Mouse (Mus musculus) heart, adult 8-10 months (tissue): ENCODE data around the gene Upf1. TPM values are rescaled to one million over a fixed set of nuclear protein-coding genes. Genes with fewer than 3 reads are reported as not detected.

Source experiments
- total RNA-seq, 4 experiments: library from RNA; stranded (reverse); gene quantifications; 2 replicates each; pipeline ENCODE4 v1.2.4; 2022

The Upf1 gene
- total RNA-seq, 4 experiments from 2014 or later: 46.7 to 48.8 (median 47.5) TPM

Other genes with a start within 250 kb of the Upf1 start
- gene Ncan, start 232.4 kb downstream of the Upf1 start, total RNA-seq: under 1 TPM in 1 of 4 experiments, not detected in 3; 0.13 TPM
- gene Nr2c2ap, start 221.9 kb downstream of the Upf1 start, total RNA-seq: 1 to 10 TPM; 7.5 to 8.9 (median 8.4) TPM
- gene Rfxank, start 214.1 kb downstream of the Upf1 start, total RNA-seq: 10 to 100 TPM; 16.7 to 22.7 (median 18.8) TPM
- gene Borcs8, start 213.8 kb downstream of the Upf1 start, total RNA-seq: 10 to 100 TPM; 17.9 to 23.3 (median 23.2) TPM
- gene Mef2b, start 213.6 kb downstream of the Upf1 start, total RNA-seq: under 1 TPM in 3 of 4 experiments, not detected in 1; 0.25 to 0.78 (median 0.29) TPM
- gene Tmem161a, start 180.9 kb downstream of the Upf1 start, total RNA-seq: 100 to 1,000 TPM in 3 of 4 experiments, 10 to 100 TPM in 1; 93.6 to 114 (median 106) TPM
- gene Slc25a42, start 141.0 kb downstream of the Upf1 start, total RNA-seq: 10 to 100 TPM; 43.7 to 67.9 (median 57.0) TPM
- 10 to 100 TPM; 39.4 to 47.4 (median 41.7) TPM for gene Sugp2, start 119.1 kb downstream of the Upf1 start, total RNA-seq
- 1 to 10 TPM; 6.8 to 9.0 (median 7.4) TPM for gene Armc6, start 118.8 kb downstream of the Upf1 start, total RNA-seq
- gene Homer3, start 70.5 kb downstream of the Upf1 start, total RNA-seq: 1 to 10 TPM; 7.8 to 9.1 (median 8.0) TPM
- gene Ddx49, start 50.8 kb downstream of the Upf1 start, total RNA-seq: 10 to 100 TPM; 26.0 to 34.5 (median 31.9) TPM
- gene Cope, start 50.8 kb downstream of the Upf1 start, total RNA-seq: 100 to 1,000 TPM; 148 to 165 (median 161) TPM
- under 1 TPM; 0.14 to 0.53 (median 0.38) TPM for gene Cers1, start 37.5 kb downstream of the Upf1 start, total RNA-seq
- under 1 TPM in 3 of 4 experiments, not detected in 1; 0.23 to 0.85 (median 0.41) TPM for gene Gdf1, start 23.5 kb downstream of the Upf1 start, total RNA-seq
- gene Comp, start 20.3 kb upstream of the Upf1 start, total RNA-seq: 1 to 10 TPM; 4.7 to 7.7 (median 6.2) TPM
- gene Crtc1, start 86.3 kb upstream of the Upf1 start, total RNA-seq: 1 to 10 TPM; 7.5 to 9.8 (median 7.6) TPM
- 1 to 10 TPM; 8.1 to 9.3 (median 8.4) TPM for gene Klhl26, start 123.7 kb upstream of the Upf1 start, total RNA-seq
- not detected for gene Tmem59l, start 134.1 kb upstream of the Upf1 start, total RNA-seq
- under 1 TPM in 2 of 4 experiments, not detected in 2; 0.57 to 0.97 TPM for gene Crlf1, start 139.9 kb upstream of the Upf1 start, total RNA-seq
- gene Rex1bd, start 153.5 kb upstream of the Upf1 start, total RNA-seq: 100 to 1,000 TPM; 118 to 133 (median 124) TPM
- gene Uba52, start 157.5 kb upstream of the Upf1 start, total RNA-seq: 1,000 to 10,000 TPM; 1,436 to 1,703 (median 1,558) TPM
- gene Fkbp8, start 174.4 kb upstream of the Upf1 start, total RNA-seq: 100 to 1,000 TPM; 135 to 145 (median 137) TPM
- gene Kxd1, start 174.7 kb upstream of the Upf1 start, total RNA-seq: 100 to 1,000 TPM in 3 of 4 experiments, 10 to 100 TPM in 1; 97.9 to 114 (median 103) TPM
- 10 to 100 TPM in 3 of 4 experiments, 1 to 10 TPM in 1; 9.3 to 12.4 (median 10.6) TPM for gene Ell, start 186.2 kb upstream of the Upf1 start, total RNA-seq
- gene Isyna1, start 241.1 kb upstream of the Upf1 start, total RNA-seq: 10 to 100 TPM; 15.5 to 37.5 (median 23.7) TPM